Mouse (Mus musculus): ENCODE data around the gene Trmt1.

DNA sequence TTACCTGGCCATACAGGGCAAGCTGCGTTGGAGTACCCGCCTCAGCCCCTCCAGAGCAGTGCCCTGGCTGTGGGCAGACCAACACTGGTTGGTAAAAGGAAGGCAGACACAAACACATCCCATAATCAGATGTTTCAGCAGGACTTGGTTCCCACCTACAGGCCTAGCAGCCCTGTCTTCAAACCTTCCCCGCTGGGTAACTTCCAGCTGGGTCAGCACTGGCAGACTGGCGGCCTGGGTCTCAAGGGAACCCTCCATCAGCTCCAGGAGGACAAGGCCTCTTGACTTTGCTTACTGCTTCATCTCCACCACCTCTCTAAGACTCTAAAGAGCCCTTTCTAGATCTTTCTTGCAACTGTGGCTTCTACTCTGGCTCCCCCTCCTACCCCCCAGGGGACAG, 50.4 kb downstream of the Trmt1 start:
- TF ChIP-seq HCFC1 (IDR thresholded peaks at IDR 0.05; ENCODE audit: borderline replicate concordance, insufficient read depth, low read length) (no peak), MAFK (IDR thresholded peaks at IDR 0.05; ENCODE audit: insufficient read depth, low read depth, low read length) (no peak)

Measured in ES-E14 (cell line).